Mouse (Mus musculus) stomach, embryonic 14.5 days (tissue): ENCODE measurements at regions not wholly inside any gene's neighbourhood (a gene's known extent, or its start where the extent isn't known, plus 50 kb on each side); places are given as distances from the start of the nearest gene placed in this dataset.

Experiments
- ATAC-seq: fragments of 200-750 bp; cut with Nextera tagmentation; 2 replicates; pipeline ENCODE4 v1.8.0; 2017; ENCODE audit warnings: low read depth, moderate TSS enrichment; ENCODE audit not compliant: insufficient number of reproducible peaks, insufficient read depth, low FRiP score
- H3K27ac ChIP-seq: fragments of 300-500 bp; sonication (generic); 2 replicates; pipeline ENCODE4 v1.5.1; 2014; ENCODE audit warnings: mild to moderate bottlenecking, low read length, moderate library complexity, mixed read lengths
- H3K27me3 ChIP-seq: fragments of 300-500 bp; sonication (generic); 2 replicates; pipeline ENCODE4 v1.6.1; 2014; ENCODE audit warnings: low read length, control low read depth, mixed read lengths; ENCODE audit not compliant: control insufficient read depth, insufficient read depth
- H3K36me3 ChIP-seq: fragments of 300-500 bp; sonication (generic); 2 replicates; pipeline ENCODE4 v1.6.1; 2014; ENCODE audit warnings: mild to moderate bottlenecking, control low read depth, low read length, moderate library complexity, mixed read lengths; ENCODE audit not compliant: control insufficient read depth, insufficient read depth
- H3K4me1 ChIP-seq: fragments of 300-500 bp; sonication (generic); 2 replicates; pipeline ENCODE4 v1.6.1; 2014; ENCODE audit warnings: low read length, control low read depth, mixed read lengths; ENCODE audit not compliant: control insufficient read depth, insufficient read depth
- H3K4me2 ChIP-seq: fragments of 300-500 bp; sonication (generic); replicated peaks from 2 replicates; pipeline ENCODE4 v1.6.1; 2014; ENCODE audit warnings: low read depth, low read length, control low read depth
- H3K4me3 ChIP-seq: fragments of 300-500 bp; sonication (generic); 2 replicates; pipeline ENCODE4 v1.5.1; 2014; ENCODE audit warnings: low read depth, low read length, control low read depth
- H3K9ac ChIP-seq: fragments of 300-500 bp; sonication (generic); replicated peaks from 2 replicates; pipeline ENCODE4 v1.6.1; 2014; ENCODE audit warnings: low read depth, mild to moderate bottlenecking, control low read depth, low read length, moderate library complexity, mixed read lengths
- H3K9me3 ChIP-seq: fragments of 300-500 bp; sonication (generic); 2 replicates; pipeline ENCODE4 v1.6.1; 2016; ENCODE audit warnings: low read depth, low read length, control low read depth; ENCODE audit not compliant: control insufficient read depth
- WGBS: fragments of 180-500 bp; shearing (Covaris S2); extraction: QIAGEN DNeasy Blood & Tissue Kit; methylation state at CpG from one replicate; pipeline ENCODE4 v1.1.7; 2014; 5-methylcytosine and 5-hydroxymethylcytosine counted together

DNA sequence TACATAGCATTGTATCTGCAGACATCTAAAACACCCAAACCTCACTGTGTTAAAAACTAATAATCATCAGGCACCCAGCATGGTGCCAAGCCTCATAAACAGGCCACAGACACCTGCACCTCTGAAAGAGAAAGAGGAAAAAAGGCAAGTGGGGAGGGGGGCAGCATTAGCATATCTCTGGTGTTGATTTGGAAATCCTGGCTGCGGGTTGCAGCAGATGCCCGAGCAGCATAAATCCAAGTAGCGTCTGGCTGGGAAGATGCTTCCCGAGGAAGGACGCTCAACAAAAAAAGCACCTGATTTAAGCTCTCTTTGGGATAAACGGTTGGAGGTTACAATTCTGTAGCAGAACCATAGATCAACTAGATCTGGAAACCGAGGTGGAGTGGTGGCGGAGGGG lies 74.3 kb upstream of the Sh3bp4 start:
- Histone ChIP-seq H3K9ac (no peak overlapping the region), H3K4me1 (0 out of 2 replicates have a peak, but pooled peaks cover 4% of the 10 kb centered on the region), H3K9me3 (no peaks in the 10 kb centered on the region), H3K36me3 (no peaks in the 10 kb centered on the region), H3K4me3 (no peak overlapping the region), H3K4me2 (no peak overlapping the region), H3K27me3 (no peaks in the 10 kb centered on the region), H3K27ac (no peak overlapping the region)
- no peak for ATAC-seq
- WGBS, result 38% methylated on average over 8 of the region's 8 CpGs

DNA sequence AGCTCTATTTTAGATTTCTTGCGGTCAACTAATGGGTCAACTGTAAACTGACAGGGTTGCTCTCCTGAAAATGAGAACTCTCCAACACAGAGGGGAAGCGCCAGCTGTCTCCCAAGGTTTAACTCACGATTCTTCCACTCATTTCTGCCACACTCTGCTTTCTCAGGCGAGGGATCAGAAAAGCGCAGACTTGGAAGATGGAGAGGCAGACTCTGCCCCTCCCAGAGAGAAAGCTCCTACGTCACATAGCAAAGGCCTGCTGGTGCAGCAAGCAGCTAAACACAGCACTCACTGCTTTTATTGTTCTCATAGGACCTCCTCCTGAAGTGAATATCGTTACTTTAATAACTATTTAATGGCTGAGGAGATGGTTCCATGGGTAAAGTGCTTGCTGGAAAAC lies 73.6 kb upstream of the Sh3bp4 start:
- H3K4me2 ChIP-seq, result no peak overlapping the region
- 60% methylated on average over 7 of the region's 7 CpGs for WGBS
- H3K4me3 ChIP-seq, result no peak overlapping the region
- H3K9me3 ChIP-seq, result no peaks in the 10 kb centered on the region
- H3K4me1 ChIP-seq, result 0 out of 2 replicates have a peak, but pooled peaks cover 4% of the 10 kb centered on the region
- no peaks in the 10 kb centered on the region for H3K36me3 ChIP-seq
- H3K9ac ChIP-seq, result no peak overlapping the region
- no peak for ATAC-seq
- H3K27ac ChIP-seq, result no peak overlapping the region
- H3K27me3 ChIP-seq, result no peaks in the 10 kb centered on the region

DNA sequence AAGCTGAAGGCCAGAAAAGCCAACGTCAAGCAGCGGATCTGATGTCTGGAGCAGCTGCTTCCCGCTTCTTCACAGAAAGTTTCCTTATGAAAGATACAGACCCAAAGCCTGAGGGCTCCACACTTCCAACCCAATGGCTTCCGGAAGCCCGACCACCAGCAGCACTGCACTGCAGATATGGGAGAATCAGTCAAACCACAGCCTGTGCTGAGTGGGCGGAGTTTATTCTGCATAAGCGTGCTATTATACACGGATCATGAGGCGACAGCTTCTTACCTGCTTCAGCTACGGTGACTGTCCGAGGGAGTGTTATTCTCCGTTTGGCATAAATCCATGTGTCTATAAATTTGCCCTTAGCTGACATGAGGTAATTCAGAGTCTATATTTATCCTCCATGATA lies 72.4 kb upstream of the Sh3bp4 start:
- H3K4me2 ChIP-seq, result no peak overlapping the region
- no peak overlapping the region for H3K9ac ChIP-seq
- no peak overlapping the region for H3K4me3 ChIP-seq
- no peak for ATAC-seq
- no peaks in the 10 kb centered on the region for H3K9me3 ChIP-seq
- 69% methylated on average over 12 of the region's 12 CpGs for WGBS
- no peaks in the 10 kb centered on the region for H3K36me3 ChIP-seq
- H3K27me3 ChIP-seq, result no peaks in the 10 kb centered on the region
- H3K4me1 ChIP-seq, result 0 out of 2 replicates have a peak, but pooled peaks cover 4% of the 10 kb centered on the region
- no peak overlapping the region for H3K27ac ChIP-seq

DNA sequence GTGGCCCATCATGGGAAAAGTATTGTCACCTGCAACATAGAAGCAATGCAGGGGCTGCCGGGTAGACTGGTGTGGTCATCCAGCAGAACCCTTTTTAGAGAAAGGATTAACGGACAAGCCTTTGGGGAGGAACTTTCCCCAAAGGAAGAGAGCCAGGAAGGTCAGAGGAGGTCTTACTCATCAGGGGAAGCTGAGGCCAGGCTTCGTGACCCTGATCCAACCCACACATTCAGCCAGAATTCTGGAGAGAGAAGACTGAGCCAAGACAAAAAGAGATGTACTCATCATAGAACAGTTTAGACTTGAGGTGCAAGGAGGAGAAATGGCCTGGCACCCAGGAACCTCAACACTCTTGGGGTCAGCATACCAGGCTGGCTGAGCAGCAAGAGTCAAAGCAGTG lies 67.9 kb upstream of the Sh3bp4 start:
- H3K9ac ChIP-seq, result no peak overlapping the region
- H3K4me2 ChIP-seq, result no peak overlapping the region
- ATAC-seq, result no peak
- no peaks in the 10 kb centered on the region for H3K9me3 ChIP-seq
- H3K4me3 ChIP-seq, result no peak overlapping the region
- no peaks in the 10 kb centered on the region for H3K27me3 ChIP-seq
- H3K36me3 ChIP-seq, result no peaks in the 10 kb centered on the region
- no peak overlapping the region for H3K27ac ChIP-seq
- H3K4me1 ChIP-seq, result no peaks in the 10 kb centered on the region
- WGBS, result 80% methylated on average over 3 of the region's 3 CpGs

DNA sequence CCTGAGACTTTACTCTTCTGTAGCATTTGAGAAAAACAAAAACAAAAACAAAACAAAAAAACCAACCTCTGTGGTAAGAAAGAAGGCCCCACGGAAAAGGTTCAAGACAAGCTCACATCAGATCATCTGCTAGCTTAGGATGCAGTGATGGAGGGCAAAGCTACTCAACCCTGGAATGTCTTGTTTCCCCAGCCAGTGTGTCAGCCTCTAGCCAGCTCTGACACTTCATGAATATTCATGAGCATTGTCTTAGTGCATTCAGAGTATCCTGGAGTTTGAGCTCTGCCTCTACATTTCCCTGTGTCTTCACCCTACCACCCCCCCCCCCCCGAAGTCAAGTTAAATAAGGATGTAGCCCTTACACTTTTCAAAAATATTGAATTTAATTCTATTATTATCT lies 66.5 kb upstream of the Sh3bp4 start:
- H3K27ac ChIP-seq, result no peak overlapping the region
- no peaks in the 10 kb centered on the region for H3K4me1 ChIP-seq
- 81% methylated on average over 2 of the region's 2 CpGs for WGBS
- no peaks in the 10 kb centered on the region for H3K36me3 ChIP-seq
- ATAC-seq, result no peak
- H3K27me3 ChIP-seq, result no peaks in the 10 kb centered on the region
- H3K4me3 ChIP-seq, result no peak overlapping the region
- H3K9me3 ChIP-seq, result no peaks in the 10 kb centered on the region
- no peak overlapping the region for H3K4me2 ChIP-seq
- no peak overlapping the region for H3K9ac ChIP-seq

DNA sequence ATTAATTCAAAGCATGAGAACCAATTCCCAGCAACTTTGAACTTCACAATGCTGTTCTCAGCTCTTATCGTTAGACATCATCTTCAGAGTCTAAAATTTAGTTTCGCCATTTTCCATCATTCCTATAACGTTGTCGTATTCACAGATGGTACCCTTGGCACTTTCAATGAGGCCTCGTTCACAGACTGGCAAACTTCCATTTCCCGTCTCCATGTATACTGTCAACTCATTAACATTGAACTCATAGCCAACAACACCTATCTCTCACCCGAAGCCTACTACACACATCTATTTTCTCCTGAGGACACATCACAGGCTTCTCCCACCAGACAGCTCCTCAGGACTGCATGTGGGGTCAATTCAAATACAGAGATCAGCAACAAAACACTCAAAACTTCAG lies 62.7 kb upstream of the Sh3bp4 start:
- Histone ChIP-seq H3K27ac (no peak overlapping the region), H3K9ac (no peak overlapping the region), H3K4me2 (no peak overlapping the region), H3K36me3 (no peaks in the 10 kb centered on the region), H3K4me1 (peaks cover 4% of the 10 kb centered on the region), H3K27me3 (no peaks in the 10 kb centered on the region), H3K4me3 (no peak overlapping the region), H3K9me3 (no peaks in the 10 kb centered on the region)
- WGBS, result 94% methylated on average over 7 of the region's 7 CpGs
- ATAC-seq, result no peak

DNA sequence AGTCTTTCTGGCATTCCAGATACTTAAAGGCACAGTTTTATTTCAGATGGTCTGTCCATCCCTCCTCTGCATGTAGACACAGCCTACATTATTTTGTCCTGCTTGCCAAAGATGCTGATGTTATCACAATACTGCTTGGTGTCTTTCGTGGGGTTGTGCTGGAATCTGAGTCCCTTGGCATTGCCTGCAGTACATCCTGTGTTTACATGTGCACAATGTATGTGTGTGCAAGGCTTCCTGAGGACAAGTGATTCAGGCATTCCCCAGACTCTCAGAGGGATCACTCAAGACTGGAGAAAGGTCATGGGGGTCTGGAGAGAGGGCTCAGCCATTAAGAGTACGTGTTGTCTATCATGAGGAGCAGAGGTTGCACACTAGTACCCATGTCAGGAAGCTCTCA lies 60.0 kb upstream of the Sh3bp4 start:
- ATAC-seq, result no peak
- H3K9me3 ChIP-seq, result no peaks in the 10 kb centered on the region
- 63% methylated on average over 2 of the region's 2 CpGs for WGBS
- no peak overlapping the region for H3K9ac ChIP-seq
- H3K4me3 ChIP-seq, result no peak overlapping the region
- no peak overlapping the region for H3K27ac ChIP-seq
- H3K27me3 ChIP-seq, result no peaks in the 10 kb centered on the region
- no peak overlapping the region for H3K4me2 ChIP-seq
- H3K4me1 ChIP-seq, result peaks cover 8% of the 10 kb centered on the region
- H3K36me3 ChIP-seq, result no peaks in the 10 kb centered on the region

DNA sequence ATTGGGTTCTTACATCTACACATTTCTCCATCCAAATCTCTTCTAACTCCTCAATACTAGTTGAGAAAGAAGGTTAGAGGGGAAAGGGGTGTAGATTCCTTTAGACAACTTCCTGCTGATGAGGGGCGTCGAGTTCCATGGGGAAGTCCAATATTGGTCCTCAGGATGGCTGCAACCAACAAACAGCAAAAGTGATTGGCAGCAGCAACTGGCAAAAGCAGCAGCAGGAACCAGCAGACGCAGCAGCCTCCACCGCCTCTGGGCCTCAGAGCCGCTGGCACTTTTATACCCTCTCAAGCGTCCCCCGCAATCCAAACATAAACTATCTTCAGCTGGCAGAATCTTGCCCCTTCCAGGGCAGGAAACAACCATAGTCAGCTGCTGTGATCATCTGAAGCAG lies 58.8 kb upstream of the Sh3bp4 start:
- 65% methylated on average over 7 of the region's 7 CpGs for WGBS

DNA sequence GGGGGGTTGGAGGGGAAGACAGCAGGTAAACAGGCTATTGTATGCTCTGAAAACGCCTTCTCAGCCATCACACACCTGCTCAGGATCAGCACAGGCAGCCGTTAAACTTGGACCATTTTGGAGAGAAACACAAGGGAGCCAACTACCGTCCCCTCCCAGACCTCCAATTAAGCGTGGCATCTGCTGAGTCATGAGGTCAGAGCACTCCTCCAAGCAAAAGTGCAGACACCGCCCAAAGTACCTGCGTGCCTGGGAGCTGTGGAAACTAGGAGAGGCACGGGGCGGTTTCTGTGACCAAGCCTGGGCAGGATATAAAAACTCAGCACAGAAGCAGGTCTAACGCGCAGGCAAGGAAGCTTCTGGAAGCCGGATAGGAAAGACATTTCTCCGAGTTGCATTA lies 54.8 kb upstream of the Sh3bp4 start:
- Histone ChIP-seq H3K36me3 (no peaks in the 10 kb centered on the region), H3K27me3 (no peaks in the 10 kb centered on the region), H3K4me1 (peaks cover 16% of the 10 kb centered on the region), H3K4me3 (no peak overlapping the region), H3K9me3 (no peaks in the 10 kb centered on the region), H3K4me2 (peak overlapping the region; percentile 7; the same call in 1 of the 2 replicates), H3K27ac (no peak overlapping the region), H3K9ac (no peak overlapping the region)
- 19% methylated on average over 12 of the region's 12 CpGs for WGBS
- peak; percentile 69; the same call in 1 of the 2 replicates for ATAC-seq

More for the DNA sequence above, 58.8 kb upstream of the Sh3bp4 start:
- Histone ChIP-seq H3K9me3 (no peaks in the 10 kb centered on the region), H3K4me2 (no peak overlapping the region), H3K27me3 (no peaks in the 10 kb centered on the region), H3K4me3 (no peak overlapping the region), H3K9ac (no peak overlapping the region), H3K36me3 (no peaks in the 10 kb centered on the region), H3K27ac (no peak overlapping the region), H3K4me1 (peaks cover 16% of the 10 kb centered on the region)
- ATAC-seq, result no peak
